In genomic region chr15:40364221-40364621, GRCm38 (mm10) we compare ENCODE assay signal across 18 mouse cellular contexts.
DNase-seq lines count a peak whose midpoint lies in the region; ATAC-seq and TF ChIP-seq lines count a peak whose summit lies in the region.
"Had no signal": no experiment of that assay in that cellular context is flagged by ENCODE, and none has a peak within 500 bp of the region (broad histone marks: within the 10 kb centered on the region; RNA-seq: fewer than 3 reads in every experiment).

No protein-coding gene starts in this region.

- H3K27me3 ChIP-seq in heart, embryonic 10.5 days (ENCODE audit: insufficient read depth, poor library complexity, severe bottlenecking) = no peaks in the 10 kb centered on the region
- H3K27me3 ChIP-seq in limb, embryonic 13.5 days = no peaks in the 10 kb centered on the region
- no peaks in the 10 kb centered on the region for H3K27me3 ChIP-seq in limb, embryonic 10.5 days (ENCODE audit: low read depth, poor library complexity, severe bottlenecking)
- no peaks in the 10 kb centered on the region for H3K27me3 ChIP-seq in Patski
- H3K27me3 ChIP-seq: hindbrain, embryonic 12.5 days; liver, embryonic 13.5 days; midbrain, embryonic 15.5 days had no signal

- TF ChIP-seq CTCF in Patski (IDR thresholded peaks at IDR 0.05) = no peak

- no peak overlapping the region for H3K4me3 ChIP-seq in heart, embryonic 10.5 days
- no peak overlapping the region for H3K4me3 ChIP-seq in limb, embryonic 13.5 days
- no peak overlapping the region for H3K4me3 ChIP-seq in limb, embryonic 10.5 days
- H3K4me3 ChIP-seq: gastrocnemius, adult 2 months; hindbrain, embryonic 12.5 days; layer of hippocampus, adult 2 months; liver, embryonic 13.5 days; midbrain, embryonic 15.5 days had no signal

- 44% methylated on average over 1 of the region's 1 CpGs for WGBS in heart, embryonic 10.5 days
- WGBS in limb, embryonic 13.5 days = 76% methylated on average over 1 of the region's 1 CpGs
- 75% methylated on average over 1 of the region's 1 CpGs for WGBS in limb, embryonic 10.5 days

- no peak overlapping the region for H3K4me2 ChIP-seq in limb, embryonic 13.5 days (replicated peaks)
- H3K4me2 ChIP-seq: hindbrain, embryonic 12.5 days; liver, embryonic 13.5 days; midbrain, embryonic 15.5 days had no signal

- in situ Hi-C loops in Patski (cut with MboI; ENCODE audit: low pct_unique_long_range_greater_than_20kb) = loop anchor here (5.0 kb wide), 1 partner anchor 102 kb away; no protein-coding TSS in a partner anchor

- CTCF ChIA-PET in Patski (lab: Charles Lee) = no interaction called here

- 0 out of 2 replicates have a peak overlapping the region, but pooled peaks have one; percentile 42 for H3K27ac ChIP-seq in heart, embryonic 10.5 days
- H3K27ac ChIP-seq in limb, embryonic 13.5 days = no peak overlapping the region
- H3K27ac ChIP-seq in limb, embryonic 10.5 days = no peak overlapping the region
- H3K27ac ChIP-seq: gastrocnemius, adult 2 months; hindbrain, embryonic 12.5 days; layer of hippocampus, adult 2 months; liver, embryonic 13.5 days; midbrain, embryonic 15.5 days had no signal

- POLR2A ChIA-PET in Patski (lab: Charles Lee) = no interaction called here

- no peaks in the 10 kb centered on the region for H3K36me3 ChIP-seq in heart, embryonic 10.5 days
- no peaks in the 10 kb centered on the region for H3K36me3 ChIP-seq in limb, embryonic 13.5 days
- no peaks in the 10 kb centered on the region for H3K36me3 ChIP-seq in limb, embryonic 10.5 days
- H3K36me3 ChIP-seq: hindbrain, embryonic 12.5 days; liver, embryonic 13.5 days; midbrain, embryonic 15.5 days had no signal

- DNase-seq in heart, embryonic 10.5 days (ENCODE audit: low spot score) = no peak
- DNase-seq in heart, postnatal 25 days (ENCODE audit: low spot score) = no peak
- DNase-seq in limb, embryonic 10.5 days (ENCODE audit: low spot score) = no peak
- peak; percentile 81 for DNase-seq in 3134 (ENCODE audit: extremely low read depth, insufficient read length, low spot score)
- peak; percentile 70 for DNase-seq in Patski (ENCODE audit: low read depth, low spot score)
- DNase-seq in ovary, postnatal 14 days (ENCODE audit: low spot score) = no peak
- DNase-seq in spleen, postnatal 14 days (ENCODE audit: low spot score in 2 of 2) = no peak
- DNase-seq: cerebellum, postnatal 10 days; gastrocnemius, adult 2 months; kidney, postnatal 10 days; liver, embryonic 13.5 days; right cerebral cortex, postnatal 14 days had no signal

- H3K9me3 ChIP-seq in heart, embryonic 10.5 days = no peaks in the 10 kb centered on the region
- no peaks in the 10 kb centered on the region for H3K9me3 ChIP-seq in limb, embryonic 13.5 days
- H3K9me3 ChIP-seq in limb, embryonic 10.5 days (replicated peaks) = no peaks in the 10 kb centered on the region
- H3K9me3 ChIP-seq: hindbrain, embryonic 12.5 days; liver, embryonic 13.5 days; midbrain, embryonic 15.5 days had no signal

- no peak overlapping the region for H3K9ac ChIP-seq in limb, embryonic 13.5 days
- H3K9ac ChIP-seq: hindbrain, embryonic 12.5 days; liver, embryonic 13.5 days; midbrain, embryonic 15.5 days had no signal

- intact Hi-C loops in heart, postnatal 25 days (cut with DNase I) = no loop called here

- 0 out of 2 replicates have a peak, but pooled peaks cover under 1% of the 10 kb centered on the region for H3K4me1 ChIP-seq in heart, embryonic 10.5 days
- H3K4me1 ChIP-seq in limb, embryonic 13.5 days = no peaks in the 10 kb centered on the region
- no peaks in the 10 kb centered on the region for H3K4me1 ChIP-seq in limb, embryonic 10.5 days
- H3K4me1 ChIP-seq: hindbrain, embryonic 12.5 days; liver, embryonic 13.5 days; midbrain, embryonic 15.5 days had no signal

- peak; percentile 28; the same call in 1 of the 2 replicates for ATAC-seq in limb, embryonic 13.5 days (ENCODE audit: low FRiP score, low read depth)
- ATAC-seq in Patski = peak; percentile 93
- ATAC-seq: forebrain, embryonic 16.5 days; inflammation-experienced regulatory T-cells, adult 6 months; midbrain, embryonic 15.5 days had no signal

Comparison
In these comparisons a context has a peak if more than half of its experiments do, and no peak if none do; other contexts are left out.
1. DNase-seq: peak in 3134 (single experiment) and Patski (single experiment); none in heart, embryonic 10.5 days (single experiment), heart, postnatal 25 days (single experiment), limb, embryonic 10.5 days (single experiment), ovary, postnatal 14 days (single experiment) and spleen, postnatal 14 days (0 of 2).